Mouse (Mus musculus): ENCODE results near the gene Slc25a3. TPM values are rescaled to one million over a fixed set of nuclear protein-coding genes. Genes with fewer than 3 reads are reported as not detected.

The Slc25a3 gene
- polyA plus RNA-seq (2015; fragmentation: Nextera tagmentation; extraction: Ambion mirVana): 521 and 534 TPM in 2 replicates

- peak within 1 kb of the TSS; percentile 100 for H3K4me3 ChIP-seq
- 14% methylated on average over 59 of the region's 59 CpGs for WGBS
- peak within 1 kb of the TSS; percentile 95 for H3K27ac ChIP-seq (replicated peaks)
- H3K9me3 ChIP-seq: no peaks in the 10 kb centered on the region
- H3K4me1 ChIP-seq (replicated peaks): peaks cover 24% of the 10 kb centered on the region
- peaks cover 27% of the 10 kb centered on the region for H3K36me3 ChIP-seq
- ATAC-seq (ENCODE audit: low read depth): peak; percentile 100
- H3K9ac ChIP-seq: peak within 1 kb of the TSS; percentile 100
- peak within 1 kb of the TSS; percentile 67 for H3K4me2 ChIP-seq
- H3K27me3 ChIP-seq: no peaks in the 10 kb centered on the region
Observed at GRCm38 (mm10) chr10:91123828-91124822, at the start of gene Slc25a3. Gene Slc25a3 (minus strand): TSS chr10:91124059.

GRCm38 (mm10) chr10:91172329-91173100, 48.7 kb upstream of the Slc25a3 start:
- no peaks in the 10 kb centered on the region for H3K36me3 ChIP-seq
- H3K9me3 ChIP-seq: no peaks in the 10 kb centered on the region
- H3K4me2 ChIP-seq: peak overlapping the region; percentile 74
- peak overlapping the region; percentile 98 for H3K4me3 ChIP-seq
- peak overlapping the region; percentile 100 for H3K27ac ChIP-seq (replicated peaks)
- H3K9ac ChIP-seq: peak overlapping the region; percentile 96
- 84% methylated on average over 14 of the region's 14 CpGs for WGBS
- no peak for ATAC-seq (ENCODE audit: low read depth)
- peaks cover 30% of the 10 kb centered on the region for H3K4me1 ChIP-seq (replicated peaks)
- no peaks in the 10 kb centered on the region for H3K27me3 ChIP-seq

GRCm38 (mm10) chr10:91171455-91172328, 47.8 kb upstream of the Slc25a3 start:
- WGBS: under 1% methylated on average over 68 of the region's 68 CpGs
- Histone ChIP-seq H3K36me3 (no peaks in the 10 kb centered on the region), H3K4me3 (peak overlapping the region; percentile 98), H3K4me1 (replicated peaks) (peaks cover 37% of the 10 kb centered on the region), H3K27me3 (no peaks in the 10 kb centered on the region), H3K4me2 (peak overlapping the region; percentile 74), H3K9me3 (no peaks in the 10 kb centered on the region), H3K9ac (peak overlapping the region; percentile 96), H3K27ac (replicated peaks) (peak overlapping the region; percentile 100)
- peak; percentile 97 for ATAC-seq (ENCODE audit: low read depth)

- H3K27me3 ChIP-seq: no peaks in the 10 kb centered on the region
- 0% methylated on average over 59 of the region's 59 CpGs for WGBS
- H3K4me3 ChIP-seq: peak overlapping the region; percentile 98
- no peaks in the 10 kb centered on the region for H3K36me3 ChIP-seq
- H3K4me2 ChIP-seq: peak overlapping the region; percentile 74
- peaks cover 37% of the 10 kb centered on the region for H3K4me1 ChIP-seq (replicated peaks)
- H3K27ac ChIP-seq (replicated peaks): peak overlapping the region; percentile 100
- peak overlapping the region; percentile 96 for H3K9ac ChIP-seq
- ATAC-seq (ENCODE audit: low read depth): peak; percentile 65
- H3K9me3 ChIP-seq: no peaks in the 10 kb centered on the region
Observed at GRCm38 (mm10) chr10:91171041-91171440, 47.2 kb upstream of the Slc25a3 start.

GRCm38 (mm10) chr10:91170143-91170941, 46.5 kb upstream of the Slc25a3 start:
- H3K4me3 ChIP-seq: peak overlapping the region; percentile 98
- H3K4me1 ChIP-seq (replicated peaks): peaks cover 37% of the 10 kb centered on the region
- no peaks in the 10 kb centered on the region for H3K9me3 ChIP-seq
- H3K36me3 ChIP-seq: peaks cover under 1% of the 10 kb centered on the region; the same call in 1 of the 2 replicates
- H3K27me3 ChIP-seq: no peaks in the 10 kb centered on the region
- H3K27ac ChIP-seq (replicated peaks): peak overlapping the region; percentile 100
- peak overlapping the region; percentile 96 for H3K9ac ChIP-seq
- WGBS: under 1% methylated on average over 50 of the region's 50 CpGs
- peak overlapping the region; percentile 74 for H3K4me2 ChIP-seq
- peak; percentile 51 for ATAC-seq (ENCODE audit: low read depth)

- Histone ChIP-seq H3K27me3 (no peaks in the 10 kb centered on the region), H3K36me3 (peaks cover 6% of the 10 kb centered on the region; the same call in 1 of the 2 replicates), H3K9me3 (no peaks in the 10 kb centered on the region), H3K4me3 (peak overlapping the region; percentile 98), H3K27ac (replicated peaks) (no peak overlapping the region), H3K4me1 (replicated peaks) (peaks cover 37% of the 10 kb centered on the region), H3K9ac (peak overlapping the region; percentile 96), H3K4me2 (peak overlapping the region; percentile 74)
- ATAC-seq (ENCODE audit: low read depth): no peak
- WGBS: 37% methylated on average over 17 of the region's 17 CpGs
Observed at GRCm38 (mm10) chr10:91169414-91170065, 45.7 kb upstream of the Slc25a3 start.

GRCm38 (mm10) chr10:91167352-91167751, 43.5 kb upstream of the Slc25a3 start:
- no peak overlapping the region for H3K9ac ChIP-seq
- WGBS: 60% methylated on average over 7 of the region's 7 CpGs

GRCm38 (mm10) chr10:91166890-91167289, 43.0 kb upstream of the Slc25a3 start:
- no peak for ATAC-seq (ENCODE audit: low read depth)
- Histone ChIP-seq H3K4me2 (peak overlapping the region; percentile 14), H3K36me3 (peaks cover 28% of the 10 kb centered on the region), H3K4me3 (no peak overlapping the region), H3K9me3 (no peaks in the 10 kb centered on the region), H3K9ac (no peak overlapping the region), H3K4me1 (replicated peaks) (peaks cover 32% of the 10 kb centered on the region), H3K27me3 (no peaks in the 10 kb centered on the region), H3K27ac (replicated peaks) (no peak overlapping the region)
- 63% methylated on average over 5 of the region's 5 CpGs for WGBS

More at GRCm38 (mm10) chr10:91167352-91167751, 43.5 kb upstream of the Slc25a3 start:
- Histone ChIP-seq H3K9me3 (no peaks in the 10 kb centered on the region), H3K4me3 (no peak overlapping the region), H3K27me3 (no peaks in the 10 kb centered on the region), H3K4me2 (peak overlapping the region; percentile 14), H3K36me3 (peaks cover 24% of the 10 kb centered on the region), H3K27ac (replicated peaks) (no peak overlapping the region), H3K4me1 (replicated peaks) (peaks cover 36% of the 10 kb centered on the region)
- ATAC-seq (ENCODE audit: low read depth): no peak

GRCm38 (mm10) chr10:91165850-91166249, 42.0 kb upstream of the Slc25a3 start:
- Histone ChIP-seq H3K4me2 (no peak overlapping the region), H3K27me3 (no peaks in the 10 kb centered on the region), H3K4me1 (replicated peaks) (peaks cover 32% of the 10 kb centered on the region), H3K4me3 (no peak overlapping the region), H3K36me3 (peaks cover 39% of the 10 kb centered on the region), H3K27ac (replicated peaks) (no peak overlapping the region), H3K9me3 (no peaks in the 10 kb centered on the region), H3K9ac (no peak overlapping the region)
- ATAC-seq (ENCODE audit: low read depth): no peak

GRCm38 (mm10) chr10:91164491-91164890, 40.6 kb upstream of the Slc25a3 start:
- no peaks in the 10 kb centered on the region for H3K27me3 ChIP-seq
- H3K9me3 ChIP-seq: no peaks in the 10 kb centered on the region
- peaks cover 27% of the 10 kb centered on the region for H3K4me1 ChIP-seq (replicated peaks)
- WGBS: 87% methylated on average over 3 of the region's 3 CpGs
- H3K27ac ChIP-seq (replicated peaks): no peak overlapping the region
- H3K4me2 ChIP-seq: no peak overlapping the region
- peaks cover 50% of the 10 kb centered on the region for H3K36me3 ChIP-seq
- H3K4me3 ChIP-seq: no peak overlapping the region
- H3K9ac ChIP-seq: no peak overlapping the region
- no peak for ATAC-seq (ENCODE audit: low read depth)

Measured in neural tube, embryonic 13.5 days (tissue).